Mouse (Mus musculus): ENCODE measurements around the gene Wiz. TPM values are rescaled to one million over a fixed set of nuclear protein-coding genes. Genes with fewer than 3 reads are reported as not detected.

Gene Wiz
- total and polyA plus RNA-seq, 3 experiments = 2.3 to 88.7 (median 66.2) TPM

DNA sequence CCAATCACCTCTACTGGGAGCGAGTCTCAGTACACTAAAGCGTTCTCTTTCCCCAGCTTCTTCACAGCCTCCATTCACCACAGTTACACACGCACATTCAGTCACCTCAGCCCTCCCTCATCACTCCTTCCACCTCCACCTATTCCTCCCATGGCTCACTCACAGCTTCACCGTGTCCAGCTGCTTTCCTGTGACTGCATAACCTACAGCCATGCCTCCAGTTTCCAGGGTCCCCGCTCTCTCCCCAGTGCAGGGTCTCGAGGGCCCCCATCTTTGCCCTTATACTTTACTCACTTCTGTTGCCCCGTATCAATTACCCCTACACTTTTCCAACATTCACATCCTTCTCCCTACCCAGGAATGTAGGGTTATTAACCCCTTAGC, 1.3 kb downstream of the Wiz start:
- no peak overlapping the region; the same call in 1 of the 2 replicates for H3K4me3 ChIP-seq (ENCODE audit: low read depth, low read length)
- no peaks in the 10 kb centered on the region for H3K36me3 ChIP-seq (replicated peaks)
- H3K9me3 ChIP-seq (replicated peaks) = no peaks in the 10 kb centered on the region
- ATAC-seq (ENCODE audit: extremely low read depth, insufficient number of reproducible peaks, low FRiP score, poor library complexity, severe bottlenecking) (no peak), DNase-seq (ENCODE audit: low spot score) (no peak)
- TF ChIP-seq TAL1 (conservative IDR thresholded peaks at IDR 0.05; ENCODE audit: low read depth, low read length) = no peak
- no peak for TF ChIP-seq CTCF (IDR thresholded peaks at IDR 0.05; ENCODE audit: low read depth, low read length)
- no peak for TF ChIP-seq GATA1 (IDR thresholded peaks at IDR 0.05; ENCODE audit: borderline replicate concordance, low read length)
- TF ChIP-seq GATA2 (IDR thresholded peaks at IDR 0.05; ENCODE audit: borderline replicate concordance, low read depth, low read length) = no peak
- TF ChIP-seq POLR2AphosphoS5 (IDR thresholded peaks at IDR 0.05; ENCODE audit: insufficient replicate concordance, low read depth, low read length) = no peak
- peaks cover 3% of the 10 kb centered on the region; the same call in 1 of the 2 replicates for H3K27me3 ChIP-seq (ENCODE audit: insufficient read depth, low read length)
- H3K4me1 ChIP-seq (ENCODE audit: insufficient read depth, low read depth, low read length) = peaks cover 22% of the 10 kb centered on the region

DNA sequence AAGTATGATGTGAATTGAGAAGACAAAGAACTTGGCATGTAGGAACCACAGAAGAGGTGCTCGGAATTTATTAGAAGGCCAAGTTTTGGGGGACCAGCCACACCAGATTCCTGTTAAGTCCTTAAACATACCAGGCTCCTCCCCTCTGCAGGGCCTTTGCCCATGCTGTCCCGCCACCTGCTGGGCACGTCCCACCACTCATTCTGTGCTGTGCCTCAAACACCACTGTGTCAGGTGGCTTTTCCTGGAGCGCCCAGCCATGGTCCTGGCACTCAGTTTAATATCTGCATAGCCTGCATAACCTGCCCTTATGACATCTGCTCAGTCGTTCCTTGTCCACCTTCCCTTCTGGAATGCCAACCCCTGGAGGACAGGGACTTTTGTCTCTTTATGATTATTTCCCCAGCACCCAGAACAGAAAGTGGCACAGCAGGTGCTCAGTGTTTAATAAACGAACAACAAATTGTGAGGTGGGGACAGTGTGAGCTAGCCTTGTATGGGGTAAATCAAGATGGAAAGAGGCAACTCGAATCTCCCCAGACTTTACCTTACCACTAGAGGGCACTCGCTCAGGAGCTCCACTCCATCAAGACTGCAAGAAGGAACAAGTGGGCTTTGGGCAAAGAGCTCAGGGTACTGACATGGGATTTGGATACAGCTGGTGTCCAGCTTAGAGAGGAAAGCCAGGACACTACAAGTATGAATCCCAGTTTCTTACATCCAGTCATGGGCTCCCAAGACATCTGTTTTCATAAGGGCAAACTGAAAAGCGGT, 2.4 kb downstream of the Wiz start:
- Histone ChIP-seq H3K27me3 (ENCODE audit: insufficient read depth, low read length) (peaks cover 8% of the 10 kb centered on the region), H3K36me3 (replicated peaks) (no peaks in the 10 kb centered on the region), H3K4me3 (ENCODE audit: low read depth, low read length) (no peak overlapping the region), H3K4me1 (ENCODE audit: insufficient read depth, low read depth, low read length) (peaks cover 22% of the 10 kb centered on the region), H3K9me3 (replicated peaks) (no peaks in the 10 kb centered on the region)
- peak; percentile 73 for TF ChIP-seq CTCF (IDR thresholded peaks at IDR 0.05; ENCODE audit: low read depth, low read length)
- no peak for TF ChIP-seq POLR2AphosphoS5 (IDR thresholded peaks at IDR 0.05; ENCODE audit: insufficient replicate concordance, low read depth, low read length)
- TF ChIP-seq GATA2 (IDR thresholded peaks at IDR 0.05; ENCODE audit: borderline replicate concordance, low read depth, low read length) = no peak
- no peak for TF ChIP-seq GATA1 (IDR thresholded peaks at IDR 0.05; ENCODE audit: borderline replicate concordance, low read length)
- ATAC-seq (ENCODE audit: extremely low read depth, insufficient number of reproducible peaks, low FRiP score, poor library complexity, severe bottlenecking) (no peak), DNase-seq (ENCODE audit: low spot score) (peak; percentile 58)

DNA sequence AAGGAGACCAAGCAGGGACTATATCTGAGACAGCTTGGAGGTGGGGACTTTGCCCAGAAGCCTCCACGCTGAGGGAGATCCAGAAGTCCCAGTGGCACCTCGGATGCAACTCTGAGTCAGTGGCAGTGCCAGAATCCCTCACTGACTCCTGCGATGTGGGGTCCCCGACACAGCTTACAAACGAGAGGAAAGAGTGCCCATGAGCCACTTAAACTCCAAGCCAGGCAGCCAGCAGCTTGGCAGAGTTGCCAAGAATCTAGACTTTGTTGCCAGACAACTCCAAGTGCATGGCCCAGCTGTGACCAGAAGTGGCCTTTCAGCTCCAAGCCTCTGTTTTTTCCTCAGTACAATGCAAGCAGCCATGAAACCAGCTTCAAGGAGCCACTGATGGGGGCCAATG, 5.6 kb downstream of the Wiz start:
- Histone ChIP-seq H3K9me3 (replicated peaks) (no peaks in the 10 kb centered on the region), H3K4me1 (ENCODE audit: insufficient read depth, low read depth, low read length) (peaks cover 20% of the 10 kb centered on the region), H3K4me3 (ENCODE audit: low read depth, low read length) (no peak overlapping the region), H3K27me3 (ENCODE audit: insufficient read depth, low read length) (peaks cover 17% of the 10 kb centered on the region), H3K36me3 (replicated peaks) (no peaks in the 10 kb centered on the region)
- ATAC-seq (ENCODE audit: extremely low read depth, insufficient number of reproducible peaks, low FRiP score, poor library complexity, severe bottlenecking) (no peak), DNase-seq (ENCODE audit: low spot score) (no peak)
- no peak for TF ChIP-seq CTCF (IDR thresholded peaks at IDR 0.05; ENCODE audit: low read depth, low read length)

DNA sequence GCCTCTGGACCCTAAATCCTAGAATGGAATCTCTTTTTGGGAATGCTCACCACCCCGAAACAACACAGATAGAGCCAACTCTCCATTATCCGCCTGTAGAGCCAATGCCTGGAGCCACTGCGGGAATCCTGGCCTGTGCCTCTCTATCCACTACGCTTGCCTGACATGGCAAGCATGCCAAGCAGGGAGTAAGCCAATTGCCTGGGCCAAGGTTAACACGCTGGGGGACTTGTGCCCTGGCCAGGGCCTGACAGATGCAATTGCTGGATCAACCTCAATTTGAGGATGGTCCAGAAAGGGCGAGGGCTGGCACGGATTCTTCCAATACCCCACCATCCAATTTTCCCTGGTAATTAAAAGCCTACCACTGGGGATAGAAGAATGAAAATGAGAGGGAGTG, 6.7 kb downstream of the Wiz start:
- Histone ChIP-seq H3K9me3 (replicated peaks) (no peaks in the 10 kb centered on the region), H3K4me1 (ENCODE audit: insufficient read depth, low read depth, low read length) (peaks cover 11% of the 10 kb centered on the region; the same call in 1 of the 2 replicates), H3K27me3 (ENCODE audit: insufficient read depth, low read length) (peaks cover 24% of the 10 kb centered on the region), H3K4me3 (ENCODE audit: low read depth, low read length) (no peak overlapping the region), H3K36me3 (replicated peaks) (no peaks in the 10 kb centered on the region)
- DNase-seq (ENCODE audit: low spot score) (no peak), ATAC-seq (ENCODE audit: extremely low read depth, insufficient number of reproducible peaks, low FRiP score, poor library complexity, severe bottlenecking) (no peak)
- TF ChIP-seq CTCF (IDR thresholded peaks at IDR 0.05; ENCODE audit: low read depth, low read length) = no peak
- no peak for TF ChIP-seq POLR2AphosphoS5 (IDR thresholded peaks at IDR 0.05; ENCODE audit: insufficient replicate concordance, low read depth, low read length)
- TF ChIP-seq GATA1 (IDR thresholded peaks at IDR 0.05; ENCODE audit: borderline replicate concordance, low read length) = no peak
- TF ChIP-seq GATA2 (IDR thresholded peaks at IDR 0.05; ENCODE audit: borderline replicate concordance, low read depth, low read length) = no peak
- TF ChIP-seq TAL1 (conservative IDR thresholded peaks at IDR 0.05; ENCODE audit: low read depth, low read length) = no peak

DNA sequence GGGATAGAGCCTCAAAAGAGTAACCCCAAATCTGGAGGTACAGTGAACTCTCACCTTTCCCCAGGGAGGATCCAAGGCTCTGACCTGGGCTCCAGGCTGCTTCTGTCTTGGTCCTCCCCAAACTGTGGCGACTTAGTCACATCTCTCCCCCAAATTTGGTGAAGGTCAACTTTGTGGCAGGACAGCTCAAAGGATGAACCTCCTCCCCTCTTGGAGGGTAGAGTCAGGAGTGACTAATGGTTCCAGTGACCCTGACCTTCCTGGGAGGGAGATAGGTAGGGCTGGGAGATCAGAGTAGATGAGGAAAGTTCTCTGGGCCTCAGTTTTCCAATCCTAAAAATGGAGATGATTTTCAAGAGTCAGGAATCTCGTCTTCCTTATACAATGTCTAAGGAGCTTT, 10.5 kb downstream of the Wiz start:
- H3K4me1 ChIP-seq (ENCODE audit: insufficient read depth, low read depth, low read length) = peaks cover 7% of the 10 kb centered on the region
- H3K4me3 ChIP-seq (ENCODE audit: low read depth, low read length) = no peak overlapping the region
- H3K27me3 ChIP-seq (ENCODE audit: insufficient read depth, low read length) = peaks cover 35% of the 10 kb centered on the region
- H3K9me3 ChIP-seq (replicated peaks) = no peaks in the 10 kb centered on the region
- ATAC-seq (ENCODE audit: extremely low read depth, insufficient number of reproducible peaks, low FRiP score, poor library complexity, severe bottlenecking) = no peak
- H3K36me3 ChIP-seq (replicated peaks) = no peaks in the 10 kb centered on the region
- DNase-seq (ENCODE audit: low spot score) = no peak
- no peak for TF ChIP-seq CTCF (IDR thresholded peaks at IDR 0.05; ENCODE audit: low read depth, low read length)
- no peak for TF ChIP-seq POLR2AphosphoS5 (IDR thresholded peaks at IDR 0.05; ENCODE audit: insufficient replicate concordance, low read depth, low read length)
- no peak for TF ChIP-seq GATA2 (IDR thresholded peaks at IDR 0.05; ENCODE audit: borderline replicate concordance, low read depth, low read length)
- no peak for TF ChIP-seq GATA1 (IDR thresholded peaks at IDR 0.05; ENCODE audit: borderline replicate concordance, low read length)
- no peak for TF ChIP-seq TAL1 (conservative IDR thresholded peaks at IDR 0.05; ENCODE audit: low read depth, low read length)

DNA sequence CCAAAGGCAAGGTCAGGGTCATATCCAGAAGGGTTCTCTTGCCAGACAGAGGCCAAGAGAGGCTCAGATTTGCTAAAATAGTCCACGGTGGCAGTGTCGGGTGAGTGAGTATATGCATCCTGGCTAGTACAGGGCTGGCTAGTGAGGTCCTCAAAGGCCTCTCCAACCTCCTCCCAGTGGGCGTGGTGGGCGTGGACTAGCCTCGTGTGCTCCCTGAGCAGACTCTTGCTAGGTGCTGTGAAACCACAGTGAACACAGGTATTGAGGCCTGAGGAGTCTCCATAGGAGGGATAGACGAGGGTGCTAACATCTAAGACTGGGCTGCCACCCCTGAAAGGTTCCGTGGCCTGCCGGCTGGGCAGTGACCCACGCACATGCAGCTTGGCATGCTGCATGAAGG, 12.1 kb downstream of the Wiz start:
- no peak overlapping the region for H3K4me3 ChIP-seq (ENCODE audit: low read depth, low read length)
- H3K4me1 ChIP-seq (ENCODE audit: insufficient read depth, low read depth, low read length) = peaks cover 7% of the 10 kb centered on the region
- TF ChIP-seq TAL1 (conservative IDR thresholded peaks at IDR 0.05; ENCODE audit: low read depth, low read length) = no peak
- H3K27me3 ChIP-seq (ENCODE audit: insufficient read depth, low read length) = peaks cover 30% of the 10 kb centered on the region
- no peak for DNase-seq (ENCODE audit: low spot score)
- H3K36me3 ChIP-seq (replicated peaks) = no peaks in the 10 kb centered on the region
- H3K9me3 ChIP-seq (replicated peaks) = no peaks in the 10 kb centered on the region
- no peak for ATAC-seq (ENCODE audit: extremely low read depth, insufficient number of reproducible peaks, low FRiP score, poor library complexity, severe bottlenecking)

DNA sequence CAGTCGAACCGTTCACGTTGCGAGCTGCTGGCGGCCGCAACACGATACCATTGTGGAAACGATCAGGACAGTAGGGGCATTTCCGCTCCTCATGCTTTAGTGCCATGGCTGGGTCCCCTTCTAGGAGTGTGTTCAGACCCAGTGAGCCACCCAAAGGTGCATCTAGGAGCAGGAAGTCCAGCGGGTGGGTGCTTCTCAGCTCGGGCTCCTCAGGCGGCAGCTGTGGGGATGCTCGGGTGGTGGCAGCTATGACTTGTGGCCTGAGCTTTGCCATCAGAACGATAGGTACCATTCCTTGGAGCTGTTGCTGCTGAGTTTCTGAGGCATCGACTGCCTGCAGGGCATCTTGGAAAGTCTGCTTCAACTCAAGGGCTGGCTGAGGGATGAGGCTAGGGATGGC, 12.8 kb downstream of the Wiz start:
- Histone ChIP-seq H3K27me3 (ENCODE audit: insufficient read depth, low read length) (peaks cover 27% of the 10 kb centered on the region), H3K4me3 (ENCODE audit: low read depth, low read length) (no peak overlapping the region), H3K9me3 (replicated peaks) (no peaks in the 10 kb centered on the region), H3K36me3 (replicated peaks) (no peaks in the 10 kb centered on the region), H3K4me1 (ENCODE audit: insufficient read depth, low read depth, low read length) (peaks cover 7% of the 10 kb centered on the region)
- DNase-seq (ENCODE audit: low spot score) = no peak
- ATAC-seq (ENCODE audit: extremely low read depth, insufficient number of reproducible peaks, low FRiP score, poor library complexity, severe bottlenecking) = no peak
- no peak for TF ChIP-seq POLR2AphosphoS5 (IDR thresholded peaks at IDR 0.05; ENCODE audit: insufficient replicate concordance, low read depth, low read length)

Measured in G1E (cell line).